Mouse (Mus musculus) heart, postnatal 0 days (tissue): ENCODE measurements at regions not wholly inside any gene's neighbourhood (a gene's known extent, or its start where the extent isn't known, plus 50 kb on each side); places are given as distances from the start of the nearest gene placed in this dataset.

Experiments
- ATAC-seq: fragments of 200-750 bp; cut with Nextera tagmentation; 2 replicates; pipeline ENCODE4 v1.8.0; 2017; ENCODE audit warnings: low read depth, moderate number of reproducible peaks, moderate library complexity; ENCODE audit not compliant: insufficient read depth
- DNase-seq: peaks from one replicate; pipeline ENCODE4 v3.0.0-alpha.2; 2016; ENCODE audit warnings: low spot score
- H3K27ac ChIP-seq: fragments of 300-500 bp; sonication (generic); 2 replicates; pipeline ENCODE4 v1.5.1; 2014; ENCODE audit warnings: low read depth, mild to moderate bottlenecking
- H3K27me3 ChIP-seq: fragments of 300-500 bp; sonication (generic); 2 replicates; pipeline ENCODE4 v1.6.1; 2014; ENCODE audit warnings: low read length, mixed read lengths; ENCODE audit not compliant: control insufficient read depth, insufficient read depth
- H3K36me3 ChIP-seq: fragments of 300-500 bp; sonication (generic); replicated peaks from 2 replicates; pipeline ENCODE4 v1.6.1; 2014; ENCODE audit warnings: low read length, mixed read lengths; ENCODE audit not compliant: control insufficient read depth, insufficient read depth
- H3K4me1 ChIP-seq: fragments of 300-500 bp; sonication (generic); 2 replicates; pipeline ENCODE4 v1.6.1; 2014; ENCODE audit warnings: antibody characterized with exemption; ENCODE audit not compliant: control insufficient read depth, insufficient read depth
- H3K4me2 ChIP-seq: fragments of 300-500 bp; sonication (generic); 2 replicates; pipeline ENCODE4 v1.6.1; 2014; ENCODE audit warnings: low read depth, mild to moderate bottlenecking, low read length, moderate library complexity
- H3K4me3 ChIP-seq: fragments of 300-500 bp; sonication (generic); 2 replicates; pipeline ENCODE4 v1.5.1; 2014; ENCODE audit warnings: low read depth, low read length
- H3K9ac ChIP-seq: fragments of 300-500 bp; sonication (generic); replicated peaks from 2 replicates; pipeline ENCODE4 v1.6.1; 2014; ENCODE audit warnings: low read depth, low read length, mixed read lengths
- H3K9me3 ChIP-seq: fragments of 300-500 bp; sonication (generic); replicated peaks from 2 replicates; pipeline ENCODE4 v1.6.1; 2016; ENCODE audit warnings: low read length; ENCODE audit not compliant: control insufficient read depth
- CTCF ChIP-seq: IDR thresholded peaks from 2 replicates; pipeline ENCODE4 v1.5.1; 2016; ENCODE audit warnings: antibody characterized with exemption, control low read depth, low read depth
- EP300 ChIP-seq: IDR thresholded peaks from 2 replicates; pipeline ENCODE4 v1.6.1; 2016; ENCODE audit warnings: antibody characterized with exemption, low read depth
- WGBS: fragments of 180-500 bp; shearing (Covaris S2); extraction: QIAGEN DNeasy Blood & Tissue Kit; methylation state at CpG from one replicate; pipeline ENCODE4 v1.1.7; 2014; 5-methylcytosine and 5-hydroxymethylcytosine counted together

DNA sequence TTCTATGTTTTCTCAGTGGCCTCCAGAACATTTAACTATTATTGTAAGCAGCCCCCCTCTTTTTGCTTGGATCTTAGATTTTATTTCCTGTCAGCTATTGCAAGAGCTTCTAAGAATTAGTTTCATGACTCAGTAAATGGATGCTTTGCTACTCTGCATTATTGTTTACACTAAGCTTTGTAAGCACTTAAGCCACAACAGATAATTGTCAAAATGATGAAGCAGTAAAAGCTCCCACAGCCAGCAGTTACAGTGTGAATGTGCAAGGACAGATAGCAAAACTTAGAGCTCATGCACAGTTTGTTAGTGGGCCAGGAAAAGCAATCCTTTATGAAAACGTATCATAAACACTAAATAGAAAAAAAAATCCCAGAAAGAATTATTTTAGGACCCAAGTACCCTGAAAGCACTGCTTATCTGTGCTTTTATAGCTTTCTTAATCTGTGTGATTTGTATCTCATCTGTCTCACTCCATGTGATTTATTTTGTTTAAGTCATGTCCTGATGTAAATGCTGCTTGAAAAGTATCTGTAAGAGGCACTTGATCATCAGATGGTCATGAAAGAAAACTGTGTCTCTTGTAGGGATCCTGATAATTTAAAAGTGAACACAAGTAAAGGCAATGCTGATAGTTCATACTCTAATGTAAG lies 584.2 kb upstream of the Nr2f1 start:
- no peak for ATAC-seq
- H3K9me3 ChIP-seq, result no peaks in the 10 kb centered on the region
- no peak overlapping the region for H3K4me3 ChIP-seq
- no peaks in the 10 kb centered on the region for H3K4me1 ChIP-seq
- TF ChIP-seq CTCF, result no peak
- no peak for TF ChIP-seq EP300
- no peak for DNase-seq
- H3K27ac ChIP-seq, result no peak overlapping the region
- no peaks in the 10 kb centered on the region for H3K27me3 ChIP-seq
- no peaks in the 10 kb centered on the region for H3K36me3 ChIP-seq
- H3K9ac ChIP-seq, result no peak overlapping the region
- 21% methylated on average over 1 of the region's 1 CpGs for WGBS
- H3K4me2 ChIP-seq, result no peak overlapping the region
